Mouse (Mus musculus) cerebellum, adult 11 months (tissue): Measurements from ENCODE around the gene Gpr155.

Source experiments
- DNase-seq: peaks from one replicate; pipeline ENCODE4 v3.0.0; 2022

Gpr155 gene

GRCm38 (mm10) chr2:73385641-73386355 is 574 bp downstream of the Gpr155 start:
- no peak for DNase-seq

DNA sequence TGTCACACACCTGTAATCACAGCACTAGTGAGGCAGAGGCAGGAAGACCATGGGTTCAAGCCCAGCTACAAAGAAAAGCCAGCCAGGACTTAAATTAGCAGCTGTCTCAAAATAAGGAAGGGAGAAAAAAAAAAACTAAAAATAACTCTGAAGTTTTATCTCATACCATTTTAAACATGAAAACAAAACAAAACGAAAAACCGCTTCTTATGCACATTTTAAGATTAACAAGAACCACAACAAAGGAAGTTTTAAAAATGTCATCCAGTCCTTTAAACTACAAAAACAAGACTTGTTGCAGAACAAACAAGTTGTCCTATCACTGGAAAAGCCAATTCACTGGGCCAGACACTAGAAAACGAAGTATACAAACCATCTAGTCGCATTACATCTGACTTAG is 1.2 kb downstream of the Gpr155 start:
- DNase-seq, result no peak

GRCm38 (mm10) chr2:73380298-73380975 is 5.9 kb downstream of the Gpr155 start:
- no peak for DNase-seq

- no peak for DNase-seq
These were observed 6.7 kb downstream of the Gpr155 start for GRCm38 (mm10) chr2:73379656-73380055.

DNA sequence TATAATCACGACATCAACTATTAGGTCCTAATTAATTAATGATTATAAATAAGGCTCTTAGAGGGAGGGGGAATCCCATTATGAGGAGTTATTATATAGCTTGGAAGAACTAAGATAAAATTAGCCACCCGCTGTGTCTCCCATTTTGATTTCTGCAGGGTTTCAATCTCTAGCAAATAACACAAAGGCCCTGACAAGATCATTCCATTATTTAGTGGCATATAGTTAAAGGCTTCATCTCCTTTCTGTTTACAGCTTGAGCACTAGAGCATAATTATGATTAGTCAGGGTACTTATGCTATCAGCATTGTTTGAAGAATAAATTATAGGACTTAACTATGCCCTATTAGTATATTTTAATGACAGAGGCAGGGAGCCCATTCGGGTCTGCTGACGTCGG is 8.0 kb downstream of the Gpr155 start:
- DNase-seq, result no peak

- no peak for DNase-seq
These were observed 14.6 kb downstream of the Gpr155 start for GRCm38 (mm10) chr2:73371530-73372335.

GRCm38 (mm10) chr2:73363448-73363847 is 22.9 kb downstream of the Gpr155 start:
- DNase-seq, result no peak

GRCm38 (mm10) chr2:73360536-73360935 is 25.8 kb downstream of the Gpr155 start:
- DNase-seq, result no peak

DNA sequence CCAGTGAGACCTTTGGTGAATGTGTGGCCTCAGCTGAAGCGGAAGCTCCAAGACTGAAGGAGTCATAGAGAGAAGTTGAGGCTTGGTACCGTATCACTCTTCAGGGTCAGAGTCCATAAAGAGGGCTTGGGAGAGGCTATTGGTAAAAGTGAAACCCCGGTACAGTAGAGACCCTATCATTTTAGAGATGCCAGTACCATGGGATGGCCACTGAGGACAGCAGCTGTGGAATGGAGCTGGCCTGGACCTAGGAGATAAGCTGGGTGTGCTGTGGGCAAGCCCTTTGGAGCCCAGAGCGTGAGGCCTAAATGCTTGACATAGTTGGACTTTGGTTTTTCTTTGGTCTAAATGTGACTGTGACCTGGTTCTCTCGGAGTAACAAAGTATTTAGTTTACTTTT is 26.4 kb downstream of the Gpr155 start:
- DNase-seq, result no peak

- no peak for DNase-seq
These were observed 29.4 kb downstream of the Gpr155 start for GRCm38 (mm10) chr2:73357004-73357403.

- peak; percentile 15 for DNase-seq
These were observed 34.4 kb downstream of the Gpr155 start for GRCm38 (mm10) chr2:73351927-73352374.

DNA sequence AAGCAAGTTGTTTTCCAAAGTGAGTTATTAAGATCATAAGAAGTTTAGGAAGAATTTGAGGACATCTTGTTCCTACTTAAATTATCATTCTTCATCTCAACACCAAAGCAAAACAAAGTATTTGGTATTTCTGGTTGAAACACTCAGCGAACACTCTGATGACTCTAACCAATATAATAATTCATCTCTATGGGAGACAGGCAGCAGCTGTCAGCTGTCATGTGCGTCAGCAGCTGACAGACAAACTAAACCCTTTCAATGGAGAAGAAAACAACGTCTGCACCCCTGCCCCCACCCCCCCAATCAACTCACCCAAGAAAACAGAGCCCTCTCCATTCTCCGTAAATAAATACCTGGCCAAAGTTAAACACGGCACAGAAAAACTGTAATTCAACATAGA is 34.9 kb downstream of the Gpr155 start:
- no peak for DNase-seq

GRCm38 (mm10) chr2:73348221-73348620 is 38.2 kb downstream of the Gpr155 start:
- DNase-seq, result no peak

- no peak for DNase-seq
These were observed 38.6 kb downstream of the Gpr155 start for GRCm38 (mm10) chr2:73347766-73348165.

GRCm38 (mm10) chr2:73347136-73347535 is 39.2 kb downstream of the Gpr155 start:
- no peak for DNase-seq

DNA sequence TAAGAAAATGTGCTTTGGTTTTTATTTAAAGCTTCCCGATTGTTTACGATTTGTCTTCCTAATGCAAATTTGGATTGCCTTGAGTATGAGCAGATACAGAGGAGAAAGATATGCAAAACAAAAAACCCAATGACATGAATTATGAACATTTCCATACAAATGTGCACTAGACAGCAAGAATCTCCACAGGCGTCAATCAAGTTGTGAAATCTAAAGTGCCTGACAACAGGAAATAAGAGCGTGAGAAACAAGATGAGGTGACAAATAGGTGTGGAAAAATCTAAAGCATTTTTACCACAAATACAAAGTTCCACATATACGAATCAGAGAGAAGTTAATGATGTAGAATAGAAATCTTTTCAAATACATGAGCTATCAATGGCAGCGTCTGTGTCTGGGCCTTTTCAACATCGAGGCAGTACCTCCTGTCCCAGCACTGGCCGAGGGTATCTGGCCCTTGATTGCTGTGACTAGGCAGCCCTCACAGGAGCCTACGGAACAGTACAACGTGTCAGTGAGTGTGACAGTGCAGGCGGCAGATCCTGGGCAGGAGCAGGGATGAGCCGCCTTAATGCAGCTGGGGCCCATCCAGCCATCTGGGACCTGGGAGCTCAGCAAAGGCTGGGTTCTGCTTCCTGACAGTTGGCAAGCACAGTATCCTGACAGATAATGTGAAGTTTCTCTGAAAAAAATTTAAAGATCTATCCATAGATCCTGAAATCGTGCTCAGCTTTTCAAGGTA is 39.9 kb downstream of the Gpr155 start:
- DNase-seq, result no peak

DNA sequence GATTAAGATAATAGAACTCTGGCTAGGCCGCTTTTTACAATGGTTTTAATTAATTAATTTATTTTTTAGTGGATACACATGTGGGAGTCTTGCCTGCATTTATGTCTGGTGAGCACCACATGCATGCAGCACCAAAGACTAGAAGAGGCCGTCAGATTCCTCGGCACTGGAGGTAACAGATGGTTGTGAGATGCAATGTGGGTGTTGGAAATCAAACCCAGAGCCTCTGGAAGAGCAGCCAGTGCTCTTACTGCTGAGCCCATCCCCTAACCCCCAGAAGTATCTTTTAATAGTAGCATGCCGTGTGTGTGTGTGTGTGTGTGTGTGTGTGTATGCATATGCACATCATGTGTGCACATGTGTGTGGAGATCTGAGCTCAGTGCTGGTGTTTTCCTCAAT is 41.2 kb downstream of the Gpr155 start:
- DNase-seq, result no peak

GRCm38 (mm10) chr2:73343701-73344100 is 42.7 kb downstream of the Gpr155 start:
- no peak for DNase-seq

- DNase-seq, result no peak
These were observed 48.0 kb downstream of the Gpr155 start for GRCm38 (mm10) chr2:73338415-73338814.

- no peak for DNase-seq
These were observed 50.4 kb downstream of the Gpr155 start for GRCm38 (mm10) chr2:73335949-73336348.

DNA sequence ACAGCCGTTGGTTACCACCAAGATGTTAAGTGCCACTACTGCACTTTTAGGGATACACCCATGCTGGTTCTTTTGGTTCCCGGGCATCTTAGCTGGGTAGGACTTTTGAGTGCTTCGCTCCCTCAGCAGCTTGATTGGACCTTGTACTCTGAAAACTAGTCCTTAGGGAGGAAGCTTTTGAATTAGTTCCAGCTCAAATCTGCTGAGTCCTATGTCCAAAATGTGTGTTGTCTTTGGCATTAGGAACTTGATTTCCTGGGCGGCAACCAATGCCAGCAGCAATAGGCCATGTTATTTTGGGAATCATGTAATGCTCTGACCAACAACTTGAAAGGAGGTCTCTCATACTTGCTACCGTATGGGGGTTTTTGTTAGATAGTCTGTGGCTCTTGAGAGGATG is 60.5 kb downstream of the Gpr155 start:
- DNase-seq, result no peak

DNA sequence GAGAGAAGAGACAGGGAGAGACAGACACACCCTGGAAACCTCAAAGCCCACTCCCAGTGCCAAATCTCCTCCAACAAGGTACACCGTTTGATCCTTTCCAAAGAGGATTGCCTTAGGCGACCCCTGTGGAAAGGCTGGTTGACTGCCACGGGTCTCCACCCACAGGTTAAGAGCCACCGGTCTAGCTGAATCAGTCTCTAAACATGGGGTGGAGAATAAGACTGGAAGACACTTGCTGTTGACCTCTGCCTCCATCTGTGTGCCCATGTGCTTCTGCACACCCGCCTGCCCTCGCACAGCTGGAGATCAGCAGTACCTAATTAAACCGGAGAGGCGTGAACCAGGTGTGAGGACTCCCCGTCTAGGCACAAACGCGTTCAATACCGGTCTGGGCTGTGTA is 63.4 kb downstream of the Gpr155 start:
- DNase-seq, result no peak

DNA sequence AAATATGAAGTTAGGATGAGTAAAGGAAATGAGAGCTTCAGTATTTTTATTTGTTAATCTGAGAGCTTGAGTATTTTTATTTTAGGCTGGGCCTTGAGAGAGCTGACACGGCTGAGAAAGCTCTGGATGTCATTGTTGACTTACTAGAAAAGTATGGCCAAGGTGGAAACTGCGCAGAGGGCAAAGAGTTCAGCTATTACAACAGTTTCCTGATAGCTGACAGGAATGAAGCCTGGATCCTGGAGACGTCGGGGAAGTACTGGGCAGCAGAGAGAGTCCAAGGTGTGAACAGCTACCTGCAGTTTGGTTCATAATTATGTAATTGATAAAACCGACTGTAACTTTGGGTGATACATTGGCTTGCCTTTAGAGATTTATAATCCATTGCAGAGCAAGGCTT is 67.2 kb downstream of the Gpr155 start:
- no peak for DNase-seq
